Mouse (Mus musculus) testis, postnatal 14 days (tissue): ENCODE results near the gene Zcrb1.
"Not testable (repeated sequence)": the region's sequence is repeated elsewhere in the genome, so short reads cannot be mapped to it uniquely, and the experiment has no call there.

Source experiments
- DNase-seq: peaks from one replicate; pipeline ENCODE4 v3.0.0; 2021; ENCODE audit warnings: low spot score

Zcrb1 gene

DNA sequence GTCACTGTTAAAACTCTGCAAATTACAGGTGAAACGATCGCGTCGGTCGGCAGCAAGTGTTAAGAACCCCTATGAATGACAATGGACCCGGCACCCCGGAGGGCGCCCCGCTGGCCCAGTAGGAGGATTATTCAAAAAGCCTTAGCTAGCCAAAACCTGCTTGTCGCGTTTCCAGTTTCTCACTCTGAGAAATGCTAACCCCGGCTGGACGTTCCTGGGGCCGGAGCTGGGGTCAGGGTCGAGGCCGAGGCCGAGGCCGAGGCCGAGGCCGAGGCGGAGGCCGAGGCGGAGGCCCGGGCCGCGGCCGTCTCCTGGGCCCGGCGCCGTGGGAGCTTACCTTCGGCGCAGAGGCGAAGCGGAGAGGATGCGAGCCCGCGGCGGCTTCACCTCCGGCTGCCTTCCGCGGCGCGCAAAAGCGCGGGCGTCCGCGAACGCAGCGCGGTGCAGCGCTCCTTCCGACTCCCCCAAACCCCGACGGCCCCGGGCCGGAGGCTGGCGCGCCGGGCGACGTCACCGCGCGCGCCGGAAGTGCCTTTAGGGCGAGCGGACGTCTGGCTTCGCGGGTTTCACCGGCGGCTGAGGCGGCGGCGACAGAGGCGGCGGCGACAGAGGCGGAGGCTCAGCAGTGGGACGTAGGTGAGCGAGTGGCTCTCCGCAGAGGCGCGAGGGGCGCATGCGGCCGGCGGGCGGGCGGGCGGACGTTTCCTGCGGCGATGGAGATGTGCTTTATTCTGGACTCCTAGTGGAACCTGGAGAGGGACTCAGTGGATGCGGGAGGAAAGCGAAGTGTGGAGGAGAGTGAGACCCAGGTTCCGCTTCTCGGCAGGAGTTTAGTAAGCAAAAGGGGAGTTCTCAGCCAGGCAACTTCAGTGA, at the start of gene Zcrb1, which contains the start of gene Pphln1:
Gene Zcrb1, minus strand, starts transcription at position 509 of the 873 bp plus-strand sequence.
Gene Pphln1, plus strand, starts transcription at position 525 of the 873 bp plus-strand sequence.
- DNase-seq = peak; percentile 86

DNA sequence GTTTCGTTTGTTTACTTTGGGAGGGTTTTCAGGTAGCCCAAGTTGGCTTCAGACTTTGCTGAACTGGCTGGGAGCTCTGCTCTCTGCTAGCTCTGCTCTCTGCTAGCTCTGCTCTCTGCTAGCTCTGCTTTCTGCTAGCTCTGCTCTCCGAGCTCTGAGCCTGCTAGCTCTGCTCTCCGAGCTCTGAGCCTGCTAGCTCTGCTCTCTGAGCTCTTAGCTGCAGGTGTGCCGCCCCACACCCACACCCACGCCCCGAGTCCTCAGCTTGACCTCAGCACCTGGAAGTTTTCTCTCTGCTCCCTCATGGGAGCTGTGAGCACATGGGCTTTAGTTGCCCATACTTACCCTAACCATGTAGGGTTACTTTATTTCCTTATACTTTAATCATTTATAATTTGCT, 45.5 kb upstream of the Zcrb1 start:
- no peak for DNase-seq

DNA sequence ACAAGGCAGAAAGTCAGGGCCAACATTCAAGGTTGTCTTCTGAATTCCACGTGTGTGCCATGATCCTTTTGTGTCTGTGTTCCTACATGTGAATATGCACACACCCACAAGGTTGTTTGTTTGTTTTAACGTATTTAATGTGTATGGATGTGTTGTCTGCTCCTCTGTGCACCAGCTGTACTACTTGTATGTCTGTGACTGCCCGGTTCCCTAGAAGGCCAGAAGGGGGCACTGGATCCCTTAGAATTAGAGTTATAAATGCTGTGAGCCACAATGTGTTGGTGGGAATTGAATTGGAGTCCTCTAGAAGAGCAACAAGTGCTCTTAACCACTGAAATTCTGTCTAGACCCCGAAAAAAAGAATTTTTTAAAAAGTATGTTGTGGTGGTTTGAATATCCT, 44.1 kb upstream of the Zcrb1 start:
- no peak for DNase-seq

DNA sequence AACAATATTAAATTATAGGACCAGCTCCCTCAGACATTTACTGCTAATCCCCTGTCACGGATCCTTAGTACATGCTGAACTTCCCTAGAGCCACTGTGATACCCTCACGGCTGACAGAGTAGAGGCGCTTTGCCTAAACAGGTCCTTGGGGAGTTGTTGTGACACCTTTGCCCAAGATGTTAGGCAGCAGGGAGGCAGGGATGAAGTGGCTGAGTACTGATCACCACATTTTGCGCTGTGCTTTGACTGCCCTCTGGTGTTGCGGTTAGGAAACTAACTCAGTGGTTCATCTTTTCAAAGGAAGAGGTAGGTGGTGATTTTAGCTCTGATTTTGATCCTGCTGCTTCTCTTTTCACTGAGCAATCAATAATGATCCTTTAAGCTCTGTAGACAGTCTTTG, 40.5 kb upstream of the Zcrb1 start:
- DNase-seq = no peak

DNA sequence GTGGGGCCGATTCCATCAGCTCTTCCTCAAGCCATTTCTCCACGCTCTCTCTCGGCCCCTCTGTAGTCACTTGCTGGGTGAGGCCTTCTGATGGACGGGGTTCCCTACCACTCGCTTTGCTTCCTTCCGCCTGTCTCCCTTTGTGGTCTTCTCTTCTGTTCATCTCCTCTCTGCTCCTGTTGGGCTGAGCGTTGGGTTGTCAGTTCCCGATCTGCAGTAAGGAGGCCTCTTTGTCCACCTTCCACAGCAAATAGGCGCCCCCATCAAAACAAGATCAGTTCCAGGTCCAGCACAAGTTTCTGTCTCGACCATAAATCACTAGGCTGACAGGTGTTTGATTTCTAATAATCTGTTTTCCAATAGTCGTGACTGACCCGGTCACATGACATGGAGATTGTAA, 37.9 kb upstream of the Zcrb1 start:
- DNase-seq = no peak

DNA sequence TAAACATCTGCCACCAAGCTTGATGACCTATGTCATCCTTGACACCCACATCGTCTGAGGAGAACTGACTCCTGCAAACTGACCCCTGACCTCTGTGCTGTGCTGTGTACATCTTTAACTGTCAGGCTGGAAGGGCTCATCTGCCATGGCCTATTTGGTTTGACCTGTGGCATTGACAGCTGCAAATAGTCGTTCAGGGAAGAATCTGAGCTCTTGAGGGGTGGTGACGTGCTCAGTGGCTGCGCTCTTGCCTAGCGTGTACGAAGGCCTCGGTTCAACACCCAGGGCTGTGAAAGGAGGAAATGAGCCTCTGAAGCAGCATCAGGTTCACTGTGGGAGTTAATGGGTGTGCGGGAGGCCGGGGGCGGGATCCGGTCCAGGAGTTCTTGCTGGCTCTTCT, 35.7 kb upstream of the Zcrb1 start:
- DNase-seq = no peak

DNA sequence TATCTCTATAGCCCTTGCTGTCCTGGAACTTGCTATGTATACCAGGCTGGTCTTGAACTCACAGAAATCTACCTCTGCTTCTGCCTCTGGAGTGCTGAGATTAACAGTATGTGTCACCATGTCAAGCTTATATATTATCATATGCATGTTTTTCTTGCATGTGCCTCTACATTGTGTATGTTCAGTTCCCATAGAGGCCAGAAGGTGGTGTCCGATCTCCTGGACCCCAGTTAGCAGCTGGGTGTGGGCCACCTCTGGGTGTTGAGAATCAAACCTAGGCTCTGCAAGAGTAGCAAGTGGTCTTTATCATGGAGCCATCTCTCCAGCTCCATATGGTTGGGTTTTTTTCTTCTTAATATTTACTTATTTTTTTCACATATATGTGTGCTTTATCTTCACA, 24.4 kb upstream of the Zcrb1 start:
- DNase-seq = no peak

DNA sequence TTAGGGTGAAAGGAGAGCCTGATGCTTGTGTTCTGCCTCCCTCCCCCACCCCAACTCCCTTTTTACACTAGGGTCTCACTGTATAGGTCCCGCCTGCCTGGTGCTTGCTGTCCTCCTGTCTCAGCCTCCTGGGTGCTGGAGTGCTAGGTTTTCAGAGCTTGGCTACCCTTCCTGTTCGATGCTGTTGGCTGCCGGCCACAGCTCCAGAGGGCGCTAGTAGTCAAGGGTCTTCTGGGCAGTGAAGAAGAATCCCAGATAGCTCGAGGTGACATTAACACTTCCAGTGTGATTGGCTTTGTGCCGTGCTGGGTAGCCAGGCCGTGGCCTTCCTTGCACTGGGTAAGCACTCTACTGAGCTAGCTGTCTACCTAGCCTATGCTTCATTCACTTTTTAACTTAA, 22.5 kb upstream of the Zcrb1 start:
- DNase-seq = no peak

DNA sequence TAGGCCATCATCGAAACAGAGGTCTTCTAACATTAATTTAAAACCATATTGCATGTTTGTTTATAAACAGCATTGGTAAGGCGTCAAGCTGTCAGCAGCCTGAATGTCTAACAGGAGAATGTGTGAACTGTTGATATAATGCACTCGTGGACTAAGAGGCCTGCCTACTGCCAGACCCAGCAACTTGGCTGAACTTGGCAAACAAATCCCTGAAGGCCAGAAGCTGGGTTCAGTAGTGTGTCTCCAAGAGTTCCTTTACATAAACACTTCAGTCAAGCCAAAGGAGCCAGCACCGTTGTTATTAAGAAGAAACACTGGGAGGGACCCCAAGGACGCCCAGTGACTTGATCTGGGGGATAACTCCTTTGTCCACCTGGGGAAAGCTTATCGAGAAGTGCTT, 18.2 kb upstream of the Zcrb1 start:
- no peak for DNase-seq

DNA sequence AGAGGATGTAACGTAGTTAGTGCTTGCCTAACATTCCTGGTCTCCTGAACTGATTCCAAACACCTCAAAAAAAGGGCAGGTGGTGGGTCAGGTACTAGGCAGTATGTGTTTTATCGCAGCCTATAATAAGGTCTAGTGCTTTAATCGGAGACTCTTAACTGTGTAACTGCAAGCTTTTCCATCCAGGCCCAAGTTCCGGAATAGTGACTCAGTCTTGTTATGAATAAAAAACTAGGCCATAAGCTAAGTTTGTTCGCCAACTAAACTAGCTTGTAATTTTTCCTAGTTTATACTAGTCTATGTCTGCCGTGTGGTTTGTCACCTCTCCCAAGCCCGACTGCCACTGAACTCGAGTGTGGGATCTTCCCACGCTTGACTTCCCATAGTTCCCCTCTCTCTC, 16.3 kb upstream of the Zcrb1 start:
- DNase-seq = no peak

DNA sequence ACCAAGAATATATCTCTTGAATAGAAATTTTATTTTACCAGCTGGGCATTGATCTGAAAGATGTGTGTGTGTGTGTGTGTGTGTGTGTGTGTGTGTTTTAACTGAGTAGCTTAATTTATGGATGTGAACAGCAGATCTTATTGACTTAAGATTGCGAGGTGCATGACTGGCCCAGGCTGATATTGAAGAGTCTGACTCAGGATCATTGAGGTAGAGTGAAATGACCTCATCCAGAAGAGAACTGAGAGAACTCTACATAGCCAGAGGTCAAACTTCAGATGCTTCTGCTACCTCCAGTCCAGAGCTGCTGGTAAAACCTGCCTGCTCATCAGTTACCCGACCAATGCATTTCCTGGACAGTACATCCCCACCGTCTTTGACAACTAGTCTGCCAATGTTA, 14.3 kb upstream of the Zcrb1 start:
- DNase-seq = no peak

DNA sequence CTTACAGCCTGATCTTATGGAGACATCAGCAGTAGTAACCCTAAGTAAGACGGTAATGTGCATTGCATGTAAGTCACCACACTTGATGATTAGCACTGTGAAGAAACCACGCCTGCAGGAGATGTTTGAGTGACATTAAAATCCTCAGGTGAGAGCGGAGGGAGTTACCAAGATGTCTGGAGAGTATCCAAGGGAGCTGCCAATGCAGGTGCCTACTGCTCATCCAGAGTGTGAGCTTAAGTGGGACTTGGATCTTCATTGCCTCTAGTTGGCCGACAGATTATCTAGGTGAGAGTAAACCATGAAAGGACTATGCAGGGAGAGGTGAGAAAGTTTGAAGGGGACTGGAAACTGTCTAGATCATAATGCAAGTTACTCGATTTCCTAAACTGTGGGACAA, 8.4 kb upstream of the Zcrb1 start:
- DNase-seq = no peak

DNA sequence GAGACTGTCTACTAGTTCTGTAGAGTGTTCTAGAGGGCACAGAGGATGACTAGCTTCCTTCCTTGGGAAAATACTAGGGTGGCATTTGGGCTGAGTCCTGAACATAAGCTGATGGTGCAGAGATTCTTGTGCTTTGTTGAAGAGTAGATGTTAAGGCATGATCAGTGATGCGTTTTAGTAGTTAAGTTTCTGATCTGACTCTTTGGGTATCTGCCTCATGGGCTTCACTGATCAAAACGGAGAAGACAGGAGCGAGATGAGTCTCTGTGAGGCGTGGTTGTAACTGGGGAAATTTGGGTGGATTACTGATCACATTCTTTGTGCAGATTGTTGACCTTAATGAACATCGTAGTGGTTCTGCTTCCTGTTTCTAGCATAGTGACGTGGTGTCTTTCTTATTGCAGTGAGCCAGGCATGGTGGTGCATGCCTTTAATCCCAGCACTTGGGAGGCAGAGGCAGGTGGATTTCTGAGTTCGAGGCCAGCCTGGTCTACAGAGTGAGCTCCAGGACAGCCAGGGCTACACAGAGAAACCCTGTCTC, 7.4 kb upstream of the Zcrb1 start:
- no peak for DNase-seq

DNA sequence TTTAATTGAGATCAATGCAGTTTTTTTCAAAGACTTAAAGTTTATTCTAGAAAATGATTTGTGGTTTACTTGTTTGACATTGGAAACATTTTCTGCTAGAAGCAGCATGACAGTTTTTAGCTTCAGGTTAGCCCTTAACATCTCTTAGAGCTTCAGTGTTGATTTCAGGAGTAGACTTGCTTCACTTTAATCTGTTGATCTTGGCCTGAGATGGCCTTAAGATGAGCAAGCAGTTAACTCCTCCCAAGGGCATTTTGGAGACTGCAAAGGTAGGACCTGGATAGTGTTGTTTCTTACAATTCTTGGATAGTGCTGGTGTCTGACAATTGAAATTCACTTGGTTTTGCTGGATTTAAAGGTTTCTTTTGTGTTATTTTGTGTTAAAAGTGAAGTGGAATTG, 6.7 kb upstream of the Zcrb1 start:
- no peak for DNase-seq

DNA sequence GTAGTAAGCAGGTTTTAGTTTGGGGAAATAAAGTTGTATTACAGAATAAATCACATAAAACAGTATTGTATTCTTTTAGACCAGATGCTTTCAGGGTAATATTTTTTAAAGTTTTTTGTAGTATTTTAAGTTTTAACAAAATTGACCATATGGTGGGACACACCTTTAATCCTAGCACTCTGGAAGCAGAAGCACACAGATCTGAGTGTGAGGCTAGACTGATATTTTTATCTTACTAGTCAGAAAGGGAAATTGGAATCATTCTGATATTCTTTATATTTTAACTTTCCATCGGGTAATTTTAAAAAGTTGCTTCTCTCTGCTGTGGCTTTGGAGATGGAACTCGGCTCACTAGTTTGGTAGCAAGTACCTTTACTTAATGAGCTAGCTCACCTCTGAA, 4.6 kb upstream of the Zcrb1 start:
- DNase-seq = no peak

DNA sequence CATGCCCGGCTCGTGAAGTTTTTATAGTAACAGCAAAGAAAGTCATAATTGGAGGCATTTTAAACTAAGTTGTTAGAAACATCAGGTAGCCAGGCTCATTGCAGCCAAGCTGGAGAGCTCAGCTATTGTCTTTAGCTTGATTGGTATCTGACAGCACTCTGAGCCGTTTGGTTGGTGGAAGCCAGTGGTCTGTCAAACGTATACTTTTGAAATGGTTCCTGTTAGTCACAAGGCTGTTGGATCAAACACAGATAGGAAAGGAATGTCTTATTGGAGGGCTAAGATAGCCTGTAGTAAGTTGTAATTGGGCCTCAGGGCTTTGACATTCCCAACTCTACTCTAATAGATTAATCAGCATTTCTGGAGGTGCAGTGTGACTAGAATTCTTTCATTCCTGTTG, 3.3 kb upstream of the Zcrb1 start:
- DNase-seq = no peak

DNA sequence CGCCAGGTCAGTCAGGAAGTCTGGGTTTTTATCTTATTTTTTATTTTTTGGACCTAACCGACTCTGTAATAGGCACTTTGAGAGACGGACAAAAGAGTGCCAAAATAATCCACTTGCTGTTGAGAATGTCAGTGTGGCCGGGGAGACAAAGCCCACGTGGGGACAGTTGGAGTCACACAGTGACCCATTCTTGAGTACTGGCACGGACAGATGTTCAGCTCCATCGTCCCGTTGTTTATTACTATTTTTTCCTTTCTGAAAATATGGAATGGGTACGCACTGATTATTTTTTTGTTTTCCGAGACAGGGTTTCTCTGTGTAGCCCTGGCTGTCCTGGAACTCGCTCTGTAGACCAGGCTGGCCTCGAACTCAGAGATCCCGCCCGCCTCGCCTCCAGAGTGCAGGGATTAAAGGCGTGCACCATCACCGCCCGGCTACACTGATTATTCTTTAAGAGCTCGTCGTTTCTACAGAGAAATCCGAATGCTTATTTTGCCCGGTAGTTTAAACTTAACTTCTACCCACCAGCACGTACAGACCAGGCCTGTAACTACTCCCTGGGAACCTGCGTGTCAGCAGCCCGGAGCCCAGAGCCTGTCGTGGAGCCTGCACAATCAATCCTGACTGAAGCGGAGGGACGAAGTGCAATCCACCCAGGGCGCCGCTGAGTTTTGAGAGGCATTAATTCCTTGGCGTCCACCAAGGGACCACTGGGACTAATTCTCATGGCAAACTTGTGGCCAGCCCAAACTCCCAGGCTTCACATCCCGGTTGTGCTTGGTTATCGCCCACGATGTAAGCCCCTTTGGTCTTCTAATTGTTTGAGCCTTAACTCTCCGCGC, 786 bp upstream of the Zcrb1 start:
- DNase-seq = peak; percentile 17

DNA sequence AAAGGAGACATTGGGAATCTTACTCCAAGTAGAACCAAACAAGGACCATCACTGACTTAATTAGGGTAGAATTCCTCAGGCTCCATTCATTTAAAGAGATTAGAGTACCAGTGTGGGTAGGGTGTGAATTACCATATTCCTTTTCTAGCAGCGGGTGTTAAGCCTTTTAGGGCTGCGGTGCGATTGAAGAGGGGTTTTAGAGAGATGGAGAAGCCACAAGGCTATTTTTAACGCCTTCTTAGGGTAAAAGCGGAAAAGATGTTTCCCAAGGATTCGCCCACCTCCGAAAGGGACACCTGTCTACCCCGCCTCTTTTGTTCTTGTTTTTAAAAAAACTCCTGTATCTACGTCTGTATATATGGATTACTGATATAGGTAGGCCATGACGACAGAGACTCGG, 865 bp downstream of the Zcrb1 start:
- DNase-seq = no peak

DNA sequence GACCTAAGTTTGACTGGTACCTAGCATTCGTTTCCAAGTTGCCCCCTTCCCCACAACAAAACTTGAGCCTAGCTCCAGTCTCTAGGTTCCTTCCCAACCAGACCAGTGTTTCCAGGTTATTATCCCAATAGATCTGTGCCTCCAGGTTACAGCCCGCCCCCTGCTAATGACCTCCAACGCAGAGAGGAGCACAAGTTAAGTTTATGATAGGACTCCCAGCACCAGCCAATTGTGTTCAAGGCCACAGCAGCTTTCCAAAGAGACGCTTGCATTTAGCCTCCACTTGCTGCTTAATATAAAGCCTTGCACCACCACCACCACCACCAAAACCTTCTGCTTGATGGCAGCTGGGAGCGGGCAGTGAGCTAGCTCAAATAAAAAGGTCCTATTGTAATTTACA, 16.8 kb downstream of the Zcrb1 start:
- no peak for DNase-seq

DNA sequence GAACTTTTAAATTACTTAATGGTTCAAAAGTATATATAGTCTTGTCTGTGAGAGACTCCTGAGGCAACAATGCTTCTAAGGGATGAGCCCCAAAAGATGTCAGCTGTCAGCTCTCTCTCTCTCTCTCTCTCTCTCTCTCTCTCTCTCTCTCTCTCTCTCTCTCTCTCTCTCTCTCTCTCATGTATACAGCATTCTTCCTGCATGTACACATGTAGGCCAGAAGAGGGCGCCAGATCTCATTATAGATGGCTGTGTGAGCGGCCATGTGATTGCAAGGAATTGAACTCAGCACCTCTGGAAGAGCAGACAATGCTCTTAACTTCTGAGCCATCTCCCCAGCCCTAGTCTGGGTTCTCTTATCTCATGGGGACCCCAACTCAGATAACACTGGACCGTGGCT, 19.0 kb downstream of the Zcrb1 start:
- DNase-seq = no peak

DNA sequence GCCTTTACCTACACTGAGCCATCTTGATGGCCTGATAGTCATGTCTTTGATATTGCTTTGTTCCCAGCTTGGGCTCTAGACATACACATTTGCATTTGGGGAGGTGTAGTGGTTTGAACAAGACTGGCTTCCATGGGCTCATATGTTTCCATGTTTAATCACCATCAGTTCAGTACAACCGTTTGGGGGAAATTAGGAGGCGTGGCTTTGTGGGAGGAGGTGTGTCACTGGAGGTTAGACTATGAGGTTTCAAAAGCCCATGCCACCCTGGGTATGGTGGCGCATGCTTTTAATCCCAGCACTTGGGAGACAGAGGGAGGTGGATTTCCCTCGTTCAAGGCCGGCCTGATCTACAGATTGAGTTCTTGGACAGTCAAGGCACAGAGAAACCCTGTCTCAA, 22.4 kb downstream of the Zcrb1 start:
- DNase-seq = no peak

DNA sequence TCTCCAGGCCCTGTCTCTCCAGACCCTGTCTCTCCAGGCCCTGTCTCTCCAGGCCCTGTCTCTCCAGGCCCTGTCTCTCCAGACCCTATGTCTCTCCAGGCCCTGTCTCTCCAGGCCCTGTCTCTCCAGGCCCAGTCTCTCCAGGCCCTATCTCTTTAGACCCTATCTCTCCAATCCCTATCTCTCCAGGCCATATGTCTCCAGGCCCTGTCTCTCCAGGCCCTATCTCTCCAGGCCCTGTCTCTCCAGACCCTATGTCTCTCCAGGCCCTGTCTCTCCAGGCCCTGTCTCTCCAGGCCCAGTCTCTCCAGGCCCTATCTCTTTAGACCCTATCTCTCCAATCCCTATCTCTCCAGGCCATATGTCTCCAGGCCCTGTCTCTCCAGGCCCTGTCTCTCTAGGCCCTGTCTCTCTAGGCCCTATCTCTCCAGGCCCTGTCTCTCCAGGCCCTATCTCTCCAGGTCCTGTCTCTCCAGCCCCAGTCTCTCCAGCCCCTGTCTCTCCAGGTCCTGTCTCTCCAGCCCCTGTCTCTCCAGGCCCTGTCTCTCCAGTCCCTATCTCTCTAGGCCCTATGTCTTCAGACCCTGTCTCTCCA, 25.5 kb downstream of the Zcrb1 start:
- not testable (repeated sequence) for DNase-seq

DNA sequence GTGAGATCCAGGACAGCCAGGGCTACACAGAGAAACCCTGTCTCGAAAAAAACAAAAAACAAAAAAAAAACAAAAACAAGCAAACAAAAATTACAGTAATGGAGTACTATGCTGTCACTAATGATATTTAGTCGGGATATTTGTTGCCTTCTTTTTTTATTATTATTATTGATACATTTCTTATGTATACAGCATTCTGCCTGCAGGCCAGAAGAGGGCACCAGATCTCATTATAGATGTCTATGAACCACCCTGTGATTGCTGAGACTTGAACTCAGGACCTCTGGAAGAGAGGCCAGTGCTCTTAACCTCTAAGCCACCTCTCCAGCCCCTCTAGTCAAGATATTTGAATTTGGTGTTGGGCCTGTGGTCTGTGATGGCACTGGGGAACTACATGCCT, 26.3 kb downstream of the Zcrb1 start:
- DNase-seq = no peak
